Mouse (Mus musculus) MEL (cell line): ENCODE results near the gene Arf4.

ENCODE experiments used
- BHLHE40 ChIP-seq: IDR thresholded peaks from 2 replicates; pipeline ENCODE4 v1.6.1; 2012; ENCODE audit warnings: low read depth, mild to moderate bottlenecking, inconsistent platforms, low read length, improper control_type of control experiment, borderline replicate concordance
- CTCF ChIP-seq, 3 experiments: IDR thresholded peaks in 2 of 3; conservative IDR thresholded peaks in 1 of 3; 2 replicates each; pipeline ENCODE4 v1.5.1; 2011 to 2012; ENCODE audit warnings: low read length in 3 of 3, low read depth in 2 of 3, mild to moderate bottlenecking in 2 of 3, improper control_type of control experiment in 1 of 3, inconsistent platforms in 1 of 3, mixed read lengths in 1 of 3, moderate library complexity in 1 of 3; ENCODE audit not compliant: control insufficient read depth in 1 of 3, insufficient read depth in 1 of 3, poor library complexity in 1 of 3, severe bottlenecking in 1 of 3
- EP300 ChIP-seq, 2 experiments: IDR thresholded peaks; 2 replicates each; pipeline ENCODE4 v1.6.1; 2011; ENCODE audit warnings: improper control_type of control experiment in 2 of 2, low read length in 2 of 2, low read depth in 1 of 2, mild to moderate bottlenecking in 1 of 2
- ETS1 ChIP-seq: IDR thresholded peaks from 2 replicates; pipeline ENCODE4 v1.6.1; 2012; ENCODE audit warnings: low read depth, mild to moderate bottlenecking, inconsistent platforms, low read length, improper control_type of control experiment, moderate library complexity
- GATA1 ChIP-seq: IDR thresholded peaks from 2 replicates; pipeline ENCODE4 v1.6.1; 2011; ENCODE audit warnings: low read depth, low read length, improper control_type of control experiment
- MYB ChIP-seq: IDR thresholded peaks from 2 replicates; pipeline ENCODE4 v1.6.1; 2011; ENCODE audit warnings: mild to moderate bottlenecking, low read depth, low read length, improper control_type of control experiment
- POLR2A ChIP-seq, 2 experiments: IDR thresholded peaks; 2 replicates each; pipeline ENCODE4 v1.6.1; 2011 to 2012; ENCODE audit warnings: low read length in 2 of 2, mild to moderate bottlenecking in 2 of 2, control low read depth in 1 of 2, improper control_type of control experiment in 1 of 2, low read depth in 1 of 2, moderate library complexity in 1 of 2; ENCODE audit not compliant: control insufficient read depth in 1 of 2, insufficient read depth in 1 of 2, poor library complexity in 1 of 2
- POLR2AphosphoS5 ChIP-seq: IDR thresholded peaks from 2 replicates; pipeline ENCODE4 v1.6.1; 2012; ENCODE audit warnings: low read depth, borderline replicate concordance, mild to moderate bottlenecking, inconsistent platforms, low read length, moderate library complexity, mixed read lengths
- RAD21 ChIP-seq: IDR thresholded peaks from 2 replicates; pipeline ENCODE4 v1.6.1; 2011; ENCODE audit warnings: mild to moderate bottlenecking, low read depth, low read length, improper control_type of control experiment
- SIN3A ChIP-seq: IDR thresholded peaks from 2 replicates; pipeline ENCODE4 v1.6.1; 2012; ENCODE audit warnings: low read length, improper control_type of control experiment, inconsistent platforms
- USF1 ChIP-seq: IDR thresholded peaks from 2 replicates; pipeline ENCODE4 v1.6.1; 2014; ENCODE audit warnings: low read depth, mild to moderate bottlenecking, inconsistent platforms, low read length, improper control_type of control experiment, moderate library complexity
- USF2 ChIP-seq, 2 experiments: IDR thresholded peaks; 2 replicates each; pipeline ENCODE4 v1.6.1; 2011 to 2012; ENCODE audit warnings: improper control_type of control experiment in 2 of 2, low read length in 2 of 2, borderline replicate concordance in 1 of 2, inconsistent platforms in 1 of 2, low read depth in 1 of 2, mild to moderate bottlenecking in 1 of 2; ENCODE audit not compliant: insufficient read depth in 1 of 2
- ZC3H11A ChIP-seq: IDR thresholded peaks from 2 replicates; pipeline ENCODE4 v1.6.1; 2012; ENCODE audit warnings: low read depth, mild to moderate bottlenecking, inconsistent platforms, low read length, improper control_type of control experiment
- ZKSCAN1 ChIP-seq: IDR thresholded peaks from 2 replicates; pipeline ENCODE4 v1.6.1; 2012; ENCODE audit warnings: low read depth, mild to moderate bottlenecking, inconsistent platforms, low read length, improper control_type of control experiment, moderate library complexity

GRCm38 (mm10) chr14:26647811-26648210, 9.9 kb downstream of the Arf4 start:
- TF ChIP-seq CTCF (IDR thresholded peaks at IDR 0.05 in 2 of 3, conservative IDR thresholded peaks at IDR 0.05 in 1 of 3; ENCODE audit: control insufficient read depth in 1 of 3, insufficient read depth in 1 of 3, low read depth in 2 of 3, low read length in 3 of 3, poor library complexity in 1 of 3, severe bottlenecking in 1 of 3) (no peak), POLR2A (IDR thresholded peaks at IDR 0.05; ENCODE audit: control insufficient read depth in 1 of 2, insufficient read depth in 1 of 2, low read depth in 1 of 2, low read length in 2 of 2, poor library complexity in 1 of 2) (no peak), USF1 (no peak), SIN3A (no peak), POLR2AphosphoS5 (no peak), USF2 (IDR thresholded peaks at IDR 0.05; ENCODE audit: borderline replicate concordance in 1 of 2, insufficient read depth in 1 of 2, low read depth in 1 of 2, low read length in 2 of 2) (no peak), RAD21 (no peak), EP300 (IDR thresholded peaks at IDR 0.05; ENCODE audit: low read depth in 1 of 2, low read length in 2 of 2) (no peak), ZC3H11A (no peak), ZKSCAN1 (no peak), GATA1 (no peak), ETS1 (no peak), BHLHE40 (no peak), MYB (no peak)
